Mouse (Mus musculus) liver, embryonic 14.5 days (tissue): ENCODE measurements around the gene Triap1.

Source experiments
- CTCF ChIP-seq: IDR thresholded peaks from 2 replicates; pipeline ENCODE4 v1.5.1; 2016; ENCODE audit warnings: antibody characterized with exemption, low read depth, control low read depth
- EP300 ChIP-seq: IDR thresholded peaks from 2 replicates; pipeline ENCODE4 v1.6.1; 2016; ENCODE audit warnings: antibody characterized with exemption, low read depth

GRCm38 (mm10) chr5:115371736-115372135 is 30.7 kb downstream of the Triap1 start:
- no peak for TF ChIP-seq EP300
- TF ChIP-seq CTCF = no peak
